Mouse (Mus musculus): ENCODE results near the gene Snx25. TPM values are rescaled to one million over a fixed set of nuclear protein-coding genes. Genes with fewer than 3 reads are reported as not detected.

The Snx25 gene
- polyA plus RNA-seq, 1 experiment from 2014 or later = 10.9 TPM

DNA sequence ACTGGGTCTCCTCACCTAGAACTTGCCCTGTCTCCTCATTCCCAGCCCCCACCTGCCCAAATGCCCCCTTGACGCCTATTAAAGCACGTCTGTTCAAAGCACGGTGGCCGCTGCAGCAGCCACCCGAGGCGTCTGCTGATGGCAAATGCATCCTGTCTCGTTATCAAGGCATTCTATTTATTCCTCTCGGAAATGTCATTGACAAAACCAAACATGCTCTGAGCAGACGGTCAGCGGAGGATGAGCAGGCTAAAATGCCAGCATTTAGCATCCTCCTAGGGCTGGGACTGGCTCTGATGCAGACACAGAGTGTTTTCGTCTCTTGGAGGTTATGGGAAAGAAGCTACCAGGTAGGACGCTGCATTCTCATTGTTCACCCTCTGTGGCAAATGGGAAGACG, 111.7 kb downstream of the Snx25 start:
- no peaks in the 10 kb centered on the region for H3K9me3 ChIP-seq (ENCODE audit: control insufficient read depth, low read length)
- 64% methylated on average over 13 of the region's 13 CpGs for WGBS
- H3K27ac ChIP-seq (ENCODE audit: low read depth, low read length) = no peak overlapping the region
- H3K27me3 ChIP-seq (replicated peaks; ENCODE audit: control insufficient read depth, insufficient read depth, low read length) = no peaks in the 10 kb centered on the region
- H3K4me2 ChIP-seq (ENCODE audit: low read length) = no peak overlapping the region
- no peak overlapping the region for H3K4me3 ChIP-seq (ENCODE audit: low read length)
- no peak for ATAC-seq
- H3K9ac ChIP-seq (ENCODE audit: low read depth, low read length) = no peak overlapping the region
- no peaks in the 10 kb centered on the region for H3K4me1 ChIP-seq (ENCODE audit: control insufficient read depth, insufficient read depth, low read depth, low read length)
- peaks cover 12% of the 10 kb centered on the region for H3K36me3 ChIP-seq (ENCODE audit: control insufficient read depth, insufficient read depth, low read length)

DNA sequence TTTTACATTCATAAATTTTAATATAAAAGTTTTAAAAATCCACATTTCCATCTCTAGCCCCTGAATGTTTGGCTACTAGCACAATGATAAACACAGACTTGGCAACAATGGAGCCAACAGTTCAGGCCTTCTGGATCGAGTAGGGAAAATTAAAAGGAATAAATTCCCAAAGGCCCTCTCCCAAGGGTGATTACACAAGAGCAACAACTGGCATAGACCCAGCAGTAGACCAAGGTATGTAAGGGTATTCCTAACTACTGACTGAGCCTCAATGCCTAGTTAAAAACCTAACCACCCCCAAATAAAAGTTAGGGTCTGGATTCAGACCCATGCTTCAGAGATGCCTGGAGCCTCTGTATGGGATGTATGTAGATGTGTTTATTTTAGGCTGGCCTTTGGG, 112.3 kb downstream of the Snx25 start:
- H3K4me1 ChIP-seq (ENCODE audit: control insufficient read depth, insufficient read depth, low read depth, low read length) = no peaks in the 10 kb centered on the region
- no peak for ATAC-seq
- 56% methylated on average over 1 of the region's 1 CpGs for WGBS
- H3K27ac ChIP-seq (ENCODE audit: low read depth, low read length) = no peak overlapping the region
- H3K4me3 ChIP-seq (ENCODE audit: low read length) = no peak overlapping the region
- H3K27me3 ChIP-seq (replicated peaks; ENCODE audit: control insufficient read depth, insufficient read depth, low read length) = no peaks in the 10 kb centered on the region
- H3K9ac ChIP-seq (ENCODE audit: low read depth, low read length) = no peak overlapping the region
- no peak overlapping the region for H3K4me2 ChIP-seq (ENCODE audit: low read length)
- no peaks in the 10 kb centered on the region for H3K9me3 ChIP-seq (ENCODE audit: control insufficient read depth, low read length)
- peaks cover 11% of the 10 kb centered on the region for H3K36me3 ChIP-seq (ENCODE audit: control insufficient read depth, insufficient read depth, low read length)

DNA sequence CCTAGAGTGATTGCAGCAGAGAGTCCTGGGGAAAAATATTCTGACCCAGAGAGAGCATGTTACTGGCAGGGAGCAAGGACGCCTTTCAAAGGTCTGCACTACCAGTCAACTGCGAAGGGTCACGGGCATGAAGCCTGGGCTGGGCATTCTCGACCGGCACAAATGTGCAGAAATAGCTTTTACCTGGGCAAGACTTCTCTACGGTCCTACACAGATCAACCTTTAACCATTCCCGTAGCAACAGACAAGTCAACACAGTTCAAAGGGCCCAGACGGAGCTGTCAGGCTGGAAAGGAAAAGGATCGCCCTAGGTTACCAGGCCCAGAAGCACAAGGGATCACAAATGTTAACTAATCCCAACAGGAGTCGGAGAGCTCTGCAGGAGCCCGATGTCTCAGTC, 115.7 kb downstream of the Snx25 start:
- H3K36me3 ChIP-seq (ENCODE audit: control insufficient read depth, insufficient read depth, low read length) = peaks cover 12% of the 10 kb centered on the region
- H3K4me3 ChIP-seq (ENCODE audit: low read length) = no peak overlapping the region
- no peak for ATAC-seq
- no peak overlapping the region for H3K27ac ChIP-seq (ENCODE audit: low read depth, low read length)
- H3K9me3 ChIP-seq (ENCODE audit: control insufficient read depth, low read length) = no peaks in the 10 kb centered on the region
- no peaks in the 10 kb centered on the region for H3K27me3 ChIP-seq (replicated peaks; ENCODE audit: control insufficient read depth, insufficient read depth, low read length)
- H3K9ac ChIP-seq (ENCODE audit: low read depth, low read length) = no peak overlapping the region
- 73% methylated on average over 11 of the region's 11 CpGs for WGBS
- H3K4me1 ChIP-seq (ENCODE audit: control insufficient read depth, insufficient read depth, low read depth, low read length) = no peaks in the 10 kb centered on the region
- H3K4me2 ChIP-seq (ENCODE audit: low read length) = no peak overlapping the region

DNA sequence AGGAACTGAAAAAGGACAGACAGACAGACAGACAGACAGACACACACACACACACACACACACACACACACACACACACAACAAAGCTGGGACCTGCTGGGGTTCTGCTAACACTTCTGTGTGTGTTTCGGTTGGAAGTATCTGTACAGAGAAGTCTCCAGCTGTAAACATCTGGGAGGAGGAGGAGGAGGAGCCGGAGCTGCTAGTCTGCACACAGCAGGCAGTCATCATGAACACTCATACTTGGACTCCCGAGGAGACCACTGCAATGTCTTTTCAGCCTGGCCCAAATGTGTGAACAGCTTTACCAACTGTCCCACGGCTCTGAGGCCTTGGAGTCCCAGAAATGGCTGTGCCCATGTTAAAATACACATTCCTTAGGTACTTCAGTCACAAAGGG, 127.6 kb downstream of the Snx25 start:
- ATAC-seq = no peak
- no peak overlapping the region for H3K4me2 ChIP-seq (ENCODE audit: low read length)
- H3K27ac ChIP-seq (ENCODE audit: low read depth, low read length) = no peak overlapping the region
- WGBS = 58% methylated on average over 4 of the region's 4 CpGs
- H3K9ac ChIP-seq (ENCODE audit: low read depth, low read length) = no peak overlapping the region
- no peak overlapping the region for H3K4me3 ChIP-seq (ENCODE audit: low read length)
- no peaks in the 10 kb centered on the region for H3K27me3 ChIP-seq (replicated peaks; ENCODE audit: control insufficient read depth, insufficient read depth, low read length)
- no peaks in the 10 kb centered on the region for H3K4me1 ChIP-seq (ENCODE audit: control insufficient read depth, insufficient read depth, low read depth, low read length)
- H3K36me3 ChIP-seq (ENCODE audit: control insufficient read depth, insufficient read depth, low read length) = no peaks in the 10 kb centered on the region
- H3K9me3 ChIP-seq (ENCODE audit: control insufficient read depth, low read length) = no peaks in the 10 kb centered on the region

DNA sequence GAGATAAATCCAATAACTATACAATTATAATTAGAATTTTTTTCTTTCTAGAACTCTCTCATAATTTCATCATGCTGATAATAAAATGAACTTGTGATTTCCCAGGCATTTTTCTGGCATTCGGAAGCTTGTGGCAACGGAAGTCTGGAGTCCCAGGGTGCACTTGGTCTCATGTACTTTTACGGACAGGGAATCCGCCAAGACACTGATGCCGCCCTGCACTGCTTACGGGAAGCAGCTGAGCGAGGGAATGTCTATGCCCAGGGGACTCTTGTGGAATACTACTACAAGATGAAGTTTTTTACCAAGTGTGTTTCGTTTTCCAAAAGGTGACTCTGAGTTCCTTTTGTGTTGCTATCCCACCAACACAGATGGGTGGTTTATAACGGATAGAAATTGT, 129.2 kb downstream of the Snx25 start:
- H3K4me1 ChIP-seq (ENCODE audit: control insufficient read depth, insufficient read depth, low read depth, low read length) = no peaks in the 10 kb centered on the region
- H3K36me3 ChIP-seq (ENCODE audit: control insufficient read depth, insufficient read depth, low read length) = no peaks in the 10 kb centered on the region
- WGBS = 93% methylated on average over 9 of the region's 9 CpGs
- no peak overlapping the region for H3K4me3 ChIP-seq (ENCODE audit: low read length)
- no peak overlapping the region for H3K4me2 ChIP-seq (ENCODE audit: low read length)
- H3K9ac ChIP-seq (ENCODE audit: low read depth, low read length) = no peak overlapping the region
- ATAC-seq = no peak
- H3K27me3 ChIP-seq (replicated peaks; ENCODE audit: control insufficient read depth, insufficient read depth, low read length) = no peaks in the 10 kb centered on the region
- no peaks in the 10 kb centered on the region for H3K9me3 ChIP-seq (ENCODE audit: control insufficient read depth, low read length)
- H3K27ac ChIP-seq (ENCODE audit: low read depth, low read length) = no peak overlapping the region

DNA sequence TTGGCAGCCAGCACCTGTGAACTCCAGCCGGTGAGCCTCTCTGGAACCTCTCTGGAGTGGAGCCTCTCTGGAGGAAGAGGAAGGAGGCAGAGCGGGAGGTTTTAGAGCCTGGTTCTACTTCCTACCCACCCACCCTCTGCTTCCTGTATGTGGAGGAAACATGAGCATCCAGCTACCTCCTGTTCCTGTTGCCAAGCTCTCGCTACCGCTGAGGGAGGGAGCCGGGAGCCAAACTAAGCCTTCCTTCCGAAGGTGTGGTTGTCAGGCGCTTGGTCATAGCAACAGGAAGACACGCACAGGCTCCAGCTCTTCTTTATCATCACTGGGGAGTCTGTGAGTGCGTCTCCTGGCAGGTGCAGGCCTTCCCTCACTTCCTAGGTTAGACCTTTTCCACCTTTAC, 129.8 kb downstream of the Snx25 start:
- ATAC-seq = no peak

DNA sequence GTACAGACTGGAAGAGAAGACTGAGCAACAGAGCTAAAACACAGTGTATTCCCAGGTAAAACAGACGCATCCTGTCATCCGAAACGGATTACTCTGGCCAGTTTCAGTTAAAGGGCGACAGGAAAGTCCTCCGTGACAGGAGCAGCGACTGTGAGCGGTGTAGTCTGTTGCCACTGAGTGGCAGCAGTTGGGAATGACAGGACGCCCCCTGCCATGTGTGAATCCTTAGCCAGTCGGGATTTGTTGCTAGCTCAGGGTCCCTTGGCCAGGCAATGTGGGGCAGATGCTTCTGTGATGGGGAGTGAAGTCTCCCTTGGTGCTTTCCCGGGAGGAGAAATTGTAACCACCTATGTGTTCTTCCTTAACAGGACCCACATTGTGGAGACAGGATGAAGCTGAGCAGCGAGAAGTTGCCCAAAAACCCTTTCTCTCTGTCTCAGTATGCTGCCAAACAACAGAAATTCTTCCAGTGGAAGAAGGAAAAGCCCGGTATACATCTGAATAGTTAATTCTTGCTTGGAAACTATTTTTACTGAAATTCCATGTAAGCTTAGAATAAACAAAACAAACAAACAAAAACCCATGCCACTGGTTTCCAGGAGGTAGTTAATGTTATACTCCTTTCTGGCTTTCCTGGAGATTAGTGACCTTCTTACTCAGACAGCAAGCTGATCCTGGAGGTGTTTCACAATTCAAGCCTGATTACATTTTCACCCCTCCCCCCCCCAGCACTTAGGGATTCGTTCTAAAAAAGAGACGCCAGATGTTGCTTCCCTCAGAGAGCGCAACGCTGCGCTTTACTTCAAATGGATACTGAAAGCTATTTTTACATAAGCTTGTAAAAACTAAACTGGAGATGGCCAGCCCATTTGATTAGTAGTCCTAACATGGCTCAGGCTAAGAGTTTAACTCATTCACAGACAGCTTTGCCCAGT, 140.9 kb downstream of the Snx25 start:
- peaks cover 4% of the 10 kb centered on the region for H3K4me1 ChIP-seq (ENCODE audit: control insufficient read depth, insufficient read depth, low read depth, low read length)
- no peak overlapping the region for H3K27ac ChIP-seq (ENCODE audit: low read depth, low read length)
- no peak overlapping the region for H3K4me3 ChIP-seq (ENCODE audit: low read length)
- H3K9me3 ChIP-seq (ENCODE audit: control insufficient read depth, low read length) = no peaks in the 10 kb centered on the region
- H3K36me3 ChIP-seq (ENCODE audit: control insufficient read depth, insufficient read depth, low read length) = no peaks in the 10 kb centered on the region
- H3K4me2 ChIP-seq (ENCODE audit: low read length) = peak overlapping the region; percentile 50
- no peak overlapping the region for H3K9ac ChIP-seq (ENCODE audit: low read depth, low read length)
- H3K27me3 ChIP-seq (replicated peaks; ENCODE audit: control insufficient read depth, insufficient read depth, low read length) = no peaks in the 10 kb centered on the region
- ATAC-seq = peak; percentile 68
- WGBS = 19% methylated on average over 17 of the region's 17 CpGs

More for the DNA sequence above, 129.8 kb downstream of the Snx25 start:
- Histone ChIP-seq H3K4me2 (ENCODE audit: low read length) (no peak overlapping the region), H3K27ac (ENCODE audit: low read depth, low read length) (no peak overlapping the region), H3K9me3 (ENCODE audit: control insufficient read depth, low read length) (no peaks in the 10 kb centered on the region), H3K4me1 (ENCODE audit: control insufficient read depth, insufficient read depth, low read depth, low read length) (no peaks in the 10 kb centered on the region), H3K27me3 (replicated peaks; ENCODE audit: control insufficient read depth, insufficient read depth, low read length) (no peaks in the 10 kb centered on the region), H3K36me3 (ENCODE audit: control insufficient read depth, insufficient read depth, low read length) (no peaks in the 10 kb centered on the region), H3K9ac (ENCODE audit: low read depth, low read length) (no peak overlapping the region), H3K4me3 (ENCODE audit: low read length) (no peak overlapping the region)
- WGBS = 92% methylated on average over 9 of the region's 9 CpGs

DNA sequence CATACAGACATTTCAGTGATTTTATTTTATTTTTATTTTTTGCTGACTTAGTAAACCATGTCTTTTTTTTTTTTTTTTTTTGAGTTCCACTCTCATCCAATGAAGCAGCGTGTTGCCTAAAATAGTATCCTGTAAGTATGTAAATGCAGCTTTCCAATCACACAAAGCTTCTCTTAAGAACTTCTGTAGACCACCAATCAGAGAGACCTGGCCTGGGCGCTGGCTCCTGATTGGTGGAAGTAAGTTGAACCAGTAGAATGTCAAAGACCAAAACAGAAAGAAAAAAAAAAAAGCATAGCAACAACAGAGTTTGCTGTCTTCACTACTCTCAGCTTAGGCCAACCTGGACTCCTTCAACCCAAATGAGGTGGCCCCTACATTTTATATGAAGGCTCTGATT, 141.7 kb downstream of the Snx25 start:
- H3K4me3 ChIP-seq (ENCODE audit: low read length) = no peak overlapping the region
- 58% methylated on average over 2 of the region's 2 CpGs for WGBS
- H3K4me2 ChIP-seq (ENCODE audit: low read length) = peak overlapping the region; percentile 50
- peak; percentile 6; the same call in 1 of the 2 replicates for ATAC-seq
- no peaks in the 10 kb centered on the region for H3K36me3 ChIP-seq (ENCODE audit: control insufficient read depth, insufficient read depth, low read length)
- H3K9ac ChIP-seq (ENCODE audit: low read depth, low read length) = no peak overlapping the region
- no peak overlapping the region for H3K27ac ChIP-seq (ENCODE audit: low read depth, low read length)
- peaks cover 4% of the 10 kb centered on the region for H3K4me1 ChIP-seq (ENCODE audit: control insufficient read depth, insufficient read depth, low read depth, low read length)
- H3K27me3 ChIP-seq (replicated peaks; ENCODE audit: control insufficient read depth, insufficient read depth, low read length) = no peaks in the 10 kb centered on the region
- H3K9me3 ChIP-seq (ENCODE audit: control insufficient read depth, low read length) = no peaks in the 10 kb centered on the region

DNA sequence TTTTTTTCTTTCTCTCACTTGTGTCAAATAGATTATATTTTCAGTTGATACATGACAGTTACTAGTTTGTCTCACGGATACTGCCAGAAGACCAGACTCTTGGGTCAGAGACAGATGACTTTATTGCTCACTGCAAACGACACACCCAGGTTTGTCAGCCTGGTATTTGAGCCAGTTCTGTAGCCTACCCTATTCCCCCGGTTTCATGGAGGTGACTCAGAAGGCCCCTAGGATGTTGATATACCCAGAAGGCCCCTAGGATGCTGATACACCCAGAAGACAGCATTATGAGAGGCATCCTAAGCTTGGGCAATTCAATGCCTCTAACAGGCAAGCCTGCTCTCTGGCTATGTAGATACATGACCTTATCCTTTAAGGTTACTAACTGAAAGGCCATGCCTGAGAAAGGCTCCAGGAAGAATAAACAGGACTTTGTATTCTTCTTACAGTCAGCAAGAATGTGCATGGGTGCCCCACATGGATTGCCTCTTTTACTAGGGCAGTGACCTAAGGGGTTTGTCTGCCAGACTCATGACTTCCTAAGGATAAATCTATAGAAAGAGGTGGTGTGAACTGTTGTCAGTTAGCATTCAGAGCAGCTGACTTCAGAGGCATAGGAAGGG, 144.8 kb downstream of the Snx25 start:
- H3K4me3 ChIP-seq (ENCODE audit: low read length) = no peak overlapping the region
- H3K27me3 ChIP-seq (replicated peaks; ENCODE audit: control insufficient read depth, insufficient read depth, low read length) = no peaks in the 10 kb centered on the region
- H3K9ac ChIP-seq (ENCODE audit: low read depth, low read length) = no peak overlapping the region
- 75% methylated on average over 3 of the region's 3 CpGs for WGBS
- no peaks in the 10 kb centered on the region for H3K9me3 ChIP-seq (ENCODE audit: control insufficient read depth, low read length)
- no peak overlapping the region for H3K4me2 ChIP-seq (ENCODE audit: low read length)
- no peaks in the 10 kb centered on the region for H3K36me3 ChIP-seq (ENCODE audit: control insufficient read depth, insufficient read depth, low read length)
- H3K27ac ChIP-seq (ENCODE audit: low read depth, low read length) = no peak overlapping the region
- ATAC-seq = no peak
- H3K4me1 ChIP-seq (ENCODE audit: control insufficient read depth, insufficient read depth, low read depth, low read length) = peaks cover 4% of the 10 kb centered on the region

All from hindbrain, embryonic 16.5 days (tissue).